Mouse (Mus musculus) thymus, adult 2 months (tissue): ENCODE measurements around the gene Inpp5a. TPM values are rescaled to one million over a fixed set of nuclear protein-coding genes. Genes with fewer than 3 reads are reported as not detected.
"Not testable (repeated sequence)": the region's sequence is repeated elsewhere in the genome, so short reads cannot be mapped to it uniquely, and the experiment has no call there.

Source experiments
- DNase-seq: peaks from one replicate; pipeline ENCODE4 v3.0.0; 2021
- H3K27ac ChIP-seq: fragments of 200-500 bp; 2 replicates; pipeline ENCODE4 v1.5.1; 2012; ENCODE audit warnings: low read length, control low read depth; ENCODE audit not compliant: control insufficient read depth, insufficient read depth
- H3K27me3 ChIP-seq: fragments of 200-500 bp; 2 replicates; pipeline ENCODE4 v1.6.1; 2012; ENCODE audit warnings: mild to moderate bottlenecking, low read length, moderate library complexity, mixed read lengths; ENCODE audit not compliant: control insufficient read depth, insufficient read depth
- H3K36me3 ChIP-seq: fragments of 200-500 bp; 2 replicates; pipeline ENCODE4 v1.6.1; 2012; ENCODE audit warnings: mild to moderate bottlenecking, low read length, moderate library complexity; ENCODE audit not compliant: control insufficient read depth, insufficient read depth
- H3K4me1 ChIP-seq: fragments of 200-500 bp; replicated peaks from 2 replicates; pipeline ENCODE4 v1.6.1; 2012; ENCODE audit warnings: low read length; ENCODE audit not compliant: control insufficient read depth, insufficient read depth
- H3K4me3 ChIP-seq: fragments of 200-500 bp; 2 replicates; pipeline ENCODE4 v1.5.1; 2012; ENCODE audit warnings: mild to moderate bottlenecking, low read length, control low read depth, moderate library complexity; ENCODE audit not compliant: control insufficient read depth, insufficient read depth
- CTCF ChIP-seq: fragments of 200-500 bp; IDR thresholded peaks from 2 replicates; pipeline ENCODE4 v1.5.1; 2012; ENCODE audit warnings: mild to moderate bottlenecking, control low read depth, low read length, moderate library complexity, borderline replicate concordance; ENCODE audit not compliant: control insufficient read depth, poor library complexity, insufficient read depth; ENCODE audit errors: extremely low read depth
- POLR2A ChIP-seq: fragments of 200-500 bp; IDR thresholded peaks from 2 replicates; pipeline ENCODE4 v1.6.1; 2012; ENCODE audit warnings: mild to moderate bottlenecking, low read length, control low read depth, moderate library complexity; ENCODE audit not compliant: control insufficient read depth, poor library complexity, insufficient read depth; ENCODE audit errors: extremely low read depth
- WGBS: fragments of 180-500 bp; shearing (Covaris S2); methylation state at CpG from one replicate; pipeline ENCODE4 v1.1.7; 2018; 5-methylcytosine and 5-hydroxymethylcytosine counted together
- polyA plus RNA-seq: library from polyadenylated mRNA; depleted of rRNA; stranded (reverse); fragments of >200 nt; gene quantifications from 2 replicates; pipeline ENCODE4 v1.2.3, GENCODE M21; 2012

The Inpp5a gene
- polyA plus RNA-seq, 1 experiment: 17.9 TPM

DNA sequence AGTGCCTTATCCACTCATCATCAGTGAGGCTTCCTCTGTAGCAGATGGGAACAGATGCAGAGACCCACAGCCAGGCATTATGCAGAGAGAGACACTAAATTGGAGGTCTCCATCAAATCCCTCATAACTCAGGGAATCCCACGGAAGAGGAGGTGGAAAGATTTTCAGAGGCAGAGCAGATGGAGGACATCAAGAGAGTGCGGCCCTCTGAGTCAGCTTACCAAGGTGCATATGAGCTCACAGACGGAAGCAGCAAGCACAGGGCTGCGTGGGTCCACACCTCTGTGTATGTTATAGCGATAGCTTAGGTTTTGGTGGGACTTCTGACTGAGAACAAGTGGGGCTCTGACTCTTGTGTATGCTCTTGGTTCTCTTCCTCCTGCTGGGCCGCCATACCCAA lies 33.9 kb downstream of the Inpp5a start:
- no peak overlapping the region for H3K27ac ChIP-seq
- DNase-seq: no peak
- no peaks in the 10 kb centered on the region for H3K36me3 ChIP-seq
- WGBS: 96% methylated on average over 6 of the region's 6 CpGs
- no peak for TF ChIP-seq POLR2A
- no peak for TF ChIP-seq CTCF
- H3K27me3 ChIP-seq: no peaks in the 10 kb centered on the region
- no peak overlapping the region for H3K4me3 ChIP-seq
- H3K4me1 ChIP-seq: no peaks in the 10 kb centered on the region

DNA sequence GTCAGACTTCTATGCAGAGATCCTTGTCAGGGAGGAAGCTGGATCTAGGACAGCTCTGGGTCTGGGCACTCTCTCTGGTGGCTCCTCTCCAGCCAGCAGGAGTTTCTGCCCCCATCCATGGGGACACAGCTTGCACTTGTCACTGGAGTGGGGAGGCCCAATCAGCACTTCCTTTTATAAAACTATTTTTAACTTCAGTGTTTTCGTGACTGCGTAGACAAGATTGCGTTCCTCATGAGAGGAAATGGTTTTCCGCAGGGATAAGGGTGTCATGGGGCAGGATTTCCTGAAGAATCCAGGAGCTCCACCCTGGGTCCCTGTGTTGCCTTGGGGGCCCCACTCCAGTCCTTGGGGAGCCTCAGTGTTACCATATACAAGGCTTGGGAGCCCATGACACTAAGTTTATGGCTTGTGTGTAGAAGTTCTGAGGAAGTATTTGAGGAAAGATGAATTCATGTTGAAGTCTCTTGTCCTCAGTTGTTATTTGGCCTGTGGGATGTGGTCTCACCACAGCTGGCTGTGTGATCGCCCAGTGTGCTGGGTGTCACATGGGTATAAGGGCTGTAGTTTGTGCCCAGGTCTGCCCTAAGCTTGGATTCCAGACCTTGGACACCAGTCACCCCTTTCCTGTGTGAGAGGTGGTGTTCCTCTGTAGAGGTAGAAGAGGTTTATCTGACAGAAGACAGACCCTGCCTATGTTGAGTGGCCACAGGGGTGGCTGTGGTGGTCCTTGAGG lies 45.4 kb downstream of the Inpp5a start:
- TF ChIP-seq POLR2A (no peak), CTCF (no peak)
- Histone ChIP-seq H3K27ac (no peak overlapping the region), H3K36me3 (no peaks in the 10 kb centered on the region), H3K4me1 (no peaks in the 10 kb centered on the region; the same call in 1 of the 2 replicates), H3K4me3 (no peak overlapping the region), H3K27me3 (no peaks in the 10 kb centered on the region)
- no peak for DNase-seq
- 67% methylated on average over 5 of the region's 5 CpGs for WGBS

DNA sequence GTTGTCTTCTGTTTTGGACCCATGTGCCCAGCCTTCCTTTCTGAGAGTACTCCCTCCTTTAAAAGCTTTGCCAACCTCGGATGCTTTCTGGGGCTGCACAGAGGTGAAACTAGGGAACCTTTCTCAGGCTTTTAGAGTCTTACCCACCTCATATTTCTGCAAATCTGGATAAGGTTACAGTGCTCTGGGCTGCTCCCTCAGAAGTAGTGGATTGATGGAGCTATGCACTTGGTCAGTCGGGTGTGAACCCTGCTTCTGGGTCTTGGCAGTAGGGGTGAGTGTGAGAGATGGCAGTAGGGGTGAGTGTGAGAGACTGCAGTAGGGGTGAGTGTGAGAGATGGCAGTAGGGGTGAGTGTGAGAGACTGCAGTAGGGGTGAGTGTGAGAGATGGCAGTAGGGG lies 46.0 kb downstream of the Inpp5a start:
- H3K27ac ChIP-seq, H3K4me1 ChIP-seq, H3K36me3 ChIP-seq, H3K4me3 ChIP-seq, H3K27me3 ChIP-seq, DNase-seq: not testable (repeated sequence)
- 92% methylated on average over 2 of the region's 2 CpGs for WGBS

DNA sequence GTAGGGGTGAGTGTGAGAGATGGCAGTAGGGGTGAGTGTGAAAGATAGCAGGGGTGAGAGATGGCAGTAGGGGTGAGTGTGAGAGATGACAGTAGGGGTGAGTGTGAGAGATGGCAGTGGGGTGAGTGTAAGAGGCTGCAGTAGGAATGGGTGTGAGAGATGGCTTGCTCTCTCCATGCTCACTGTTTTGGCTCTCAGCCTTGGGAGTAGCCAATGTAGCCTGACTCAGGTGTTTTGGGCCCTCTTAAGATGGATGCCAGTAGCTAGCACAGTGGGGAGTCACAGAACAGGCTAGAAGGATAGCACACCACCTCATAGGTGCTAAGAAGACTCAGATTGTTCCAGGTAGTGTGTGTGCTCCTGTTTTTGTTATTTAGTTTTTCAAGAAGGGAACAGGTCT lies 46.8 kb downstream of the Inpp5a start:
- peaks cover 3% of the 10 kb centered on the region; the same call in 1 of the 2 replicates for H3K4me1 ChIP-seq
- no peak overlapping the region for H3K27ac ChIP-seq
- TF ChIP-seq CTCF (no peak), POLR2A (no peak)
- no peaks in the 10 kb centered on the region for H3K36me3 ChIP-seq
- H3K27me3 ChIP-seq: no peaks in the 10 kb centered on the region
- no peak overlapping the region for H3K4me3 ChIP-seq
- DNase-seq: no peak

DNA sequence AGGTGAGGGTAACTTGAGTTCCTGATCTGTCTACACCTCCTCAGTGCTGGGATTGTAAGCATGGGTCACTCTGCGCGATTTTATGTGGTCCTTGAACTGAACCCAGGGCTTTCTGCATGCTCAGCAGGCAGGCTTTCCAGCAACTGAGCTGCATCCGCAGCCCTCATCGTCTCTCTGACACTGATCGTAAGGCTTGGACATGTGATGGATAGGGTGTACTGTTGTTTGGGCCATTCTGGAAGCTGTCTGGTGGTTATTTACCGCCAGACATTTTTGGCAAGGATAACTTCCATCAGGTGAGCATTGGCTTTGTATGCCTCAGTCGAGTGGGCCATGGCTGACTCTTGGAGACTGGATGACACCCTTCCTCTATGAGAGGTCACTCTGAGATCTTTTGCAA lies 48.0 kb downstream of the Inpp5a start:
- Histone ChIP-seq H3K4me3 (no peak overlapping the region), H3K27me3 (no peaks in the 10 kb centered on the region), H3K4me1 (peaks cover 8% of the 10 kb centered on the region), H3K36me3 (no peaks in the 10 kb centered on the region), H3K27ac (no peak overlapping the region)
- no peak for TF ChIP-seq CTCF
- no peak for TF ChIP-seq POLR2A
- DNase-seq: no peak
- 97% methylated on average over 7 of the region's 7 CpGs for WGBS

DNA sequence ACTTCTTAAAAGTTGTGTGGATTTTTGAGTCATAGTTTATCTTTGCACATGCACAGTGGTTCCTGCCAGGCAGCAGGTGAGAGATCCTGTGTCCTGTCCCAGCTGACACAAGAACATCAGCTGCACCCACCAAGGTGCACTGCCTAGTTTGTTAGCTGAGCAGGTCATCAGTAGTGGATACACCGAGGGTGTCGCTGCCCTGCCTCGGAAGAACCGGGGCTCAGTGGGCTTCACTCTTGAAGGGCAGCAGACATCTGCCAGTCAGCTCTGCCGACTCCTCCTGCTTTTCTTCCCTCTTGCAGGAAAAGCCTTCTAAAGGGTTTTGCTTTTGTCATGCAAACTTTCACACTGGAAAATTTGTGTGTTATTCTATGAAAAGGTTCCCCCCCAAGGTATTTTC lies 48.6 kb downstream of the Inpp5a start:
- Histone ChIP-seq H3K36me3 (no peaks in the 10 kb centered on the region), H3K27me3 (no peaks in the 10 kb centered on the region), H3K27ac (no peak overlapping the region), H3K4me3 (no peak overlapping the region), H3K4me1 (peaks cover 10% of the 10 kb centered on the region)
- WGBS: 95% methylated on average over 5 of the region's 5 CpGs
- DNase-seq: no peak
- no peak for TF ChIP-seq CTCF
- TF ChIP-seq POLR2A: no peak
